Mouse (Mus musculus) v-Abl transformed pro-B cells (cell line): ENCODE results near the gene Sbk3.

Experiments used
- in situ Hi-C, 2 experiments: fragments of 400-800 bp; cut with MboI; formaldehyde crosslinking; loops; one replicate each; pipeline ENCODE4 v1.15.1; 2025; ENCODE audit not compliant: unreplicated experiment in 2 of 2

Gene Sbk3

GRCm38 (mm10) chr7:4995268-4996002 lies 24.5 kb upstream of the Sbk3 start:
- in situ Hi-C loops: loop anchor here in 1 of 2 experiments (5.0 kb wide), 1 partner anchor 33 kb away; the partner anchor contains the start of gene Sbk2

GRCm38 (mm10) chr7:4993999-4994788 lies 23.2 kb upstream of the Sbk3 start:
- in situ Hi-C loops: no loop called here

- in situ Hi-C loops: no loop called here
These were observed 22.5 kb upstream of the Sbk3 start for GRCm38 (mm10) chr7:4993347-4993998.

GRCm38 (mm10) chr7:4988250-4988649 lies 17.3 kb upstream of the Sbk3 start:
- in situ Hi-C loops: no loop called here

GRCm38 (mm10) chr7:4976832-4977231 lies 5.9 kb upstream of the Sbk3 start:
- in situ Hi-C loops: no loop called here

- in situ Hi-C loops: no loop called here
These were observed 4.5 kb upstream of the Sbk3 start for GRCm38 (mm10) chr7:4975455-4975854.

GRCm38 (mm10) chr7:4972321-4973047 lies 1.5 kb upstream of the Sbk3 start:
- in situ Hi-C loops: loop anchor here in 1 of 2 experiments (25.0 kb wide), 1 partner anchor 315 kb away; no protein-coding TSS in a partner anchor

GRCm38 (mm10) chr7:4971710-4972109 lies 742 bp upstream of the Sbk3 start:
- in situ Hi-C loops: loop anchor here in 1 of 2 experiments (25.0 kb wide), 1 partner anchor 316 kb away; no protein-coding TSS in a partner anchor

- in situ Hi-C loops: loop anchor here in 1 of 2 experiments (5.0 to 25.0 kb wide), 2 partner anchors 32 to 322 kb away; partner anchors contain the start of gene Zfp579
These were observed 6.0 kb downstream of the Sbk3 start for GRCm38 (mm10) chr7:4964988-4965387.

- in situ Hi-C loops: loop anchor here in 1 of 2 experiments (5.0 to 25.0 kb wide), 2 partner anchors 33 to 323 kb away; partner anchors contain the start of gene Zfp579
These were observed 6.7 kb downstream of the Sbk3 start, which contains the start of gene Sbk2 for GRCm38 (mm10) chr7:4964272-4964671. Gene Sbk2 (minus strand): TSS chr7:4964406.

GRCm38 (mm10) chr7:4963527-4963926 lies 7.4 kb downstream of the Sbk3 start:
- in situ Hi-C loops: loop anchor here in 1 of 2 experiments (5.0 to 25.0 kb wide), 2 partner anchors 34 to 324 kb away; partner anchors contain the start of gene Zfp579

GRCm38 (mm10) chr7:4957361-4957760 lies 13.6 kb downstream of the Sbk3 start:
- in situ Hi-C loops: loop anchor here in 1 of 2 experiments (25.0 kb wide), 1 partner anchor 330 kb away; no protein-coding TSS in a partner anchor

- in situ Hi-C loops: loop anchor here in 1 of 2 experiments (25.0 kb wide), 1 partner anchor 333 kb away; no protein-coding TSS in a partner anchor
These were observed 17.0 kb downstream of the Sbk3 start for GRCm38 (mm10) chr7:4953815-4954445.

- in situ Hi-C loops: loop anchor here in 1 of 2 experiments (25.0 kb wide), 1 partner anchor 337 kb away; no protein-coding TSS in a partner anchor
These were observed 20.2 kb downstream of the Sbk3 start for GRCm38 (mm10) chr7:4950561-4951342.

- in situ Hi-C loops: loop anchor here (10.0 to 25.0 kb wide), 5 partner anchors 56 to 1176 kb away; partner anchors contain the start of genes Leng8 (in 2 of the 2) and Rpl28 (in 1 of the 2)
These were observed 22.6 kb downstream of the Sbk3 start for GRCm38 (mm10) chr7:4948386-4948785.

GRCm38 (mm10) chr7:4947855-4948254 lies 23.1 kb downstream of the Sbk3 start:
- in situ Hi-C loops: loop anchor here (10.0 to 25.0 kb wide), 5 partner anchors 57 to 1177 kb away; partner anchors contain the start of genes Leng8 (in 2 of the 2) and Rpl28 (in 1 of the 2)

- in situ Hi-C loops: loop anchor here (5.0 to 25.0 kb wide), 12 partner anchors 36 to 1254 kb away; partner anchors contain the start of genes Leng8 (in 2 of the 2), Galp (in 1 of the 2), Gm36210 (in 1 of the 2) and Rpl28 (in 1 of the 2)
These were observed 27.6 kb downstream of the Sbk3 start for GRCm38 (mm10) chr7:4943223-4943815.
